Mouse (Mus musculus) gastrocnemius, postnatal 4 days (tissue): ENCODE data around the gene Pax8. TPM values are rescaled to one million over a fixed set of nuclear protein-coding genes. Genes with fewer than 3 reads are reported as not detected.
A peak's percentile ranks its signal among the peaks of the same experiment; 100 is the strongest.

Source experiments
- DNase-seq, 2 experiments: peaks; one replicate each; pipeline ENCODE4 v3.0.0; 2021 to 2022; ENCODE audit warnings: low spot score in 2 of 2, mixed read lengths in 2 of 2
- total RNA-seq, 2 experiments: library from RNA; stranded (reverse); gene quantifications; 2 replicates each; pipeline ENCODE4 v1.2.3; 2021

Gene Pax8
- total RNA-seq, 2 experiments from 2014 or later: not detected

DNA sequence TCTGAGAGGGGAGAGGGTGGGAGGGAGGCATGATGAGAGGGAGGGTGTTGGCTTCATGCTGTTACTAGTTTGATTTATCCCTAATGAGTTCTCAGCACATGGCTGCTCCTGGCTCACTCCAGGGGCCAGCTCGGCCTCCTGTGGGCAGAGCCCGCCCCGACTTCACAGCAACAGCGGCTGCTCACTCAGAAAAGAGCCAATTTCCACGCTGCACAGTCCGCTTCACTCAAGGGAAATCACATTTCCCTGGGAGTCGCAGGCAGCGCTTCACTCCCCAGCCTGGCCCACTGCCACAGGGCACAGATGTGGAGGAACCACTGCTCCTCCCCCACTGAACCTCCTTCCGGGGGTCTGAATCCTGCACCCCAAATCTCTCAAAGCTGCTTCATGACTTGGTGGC, 58.7 kb downstream of the Pax8 start:
- peak in 1 of 2 experiments; percentile 22 for DNase-seq

DNA sequence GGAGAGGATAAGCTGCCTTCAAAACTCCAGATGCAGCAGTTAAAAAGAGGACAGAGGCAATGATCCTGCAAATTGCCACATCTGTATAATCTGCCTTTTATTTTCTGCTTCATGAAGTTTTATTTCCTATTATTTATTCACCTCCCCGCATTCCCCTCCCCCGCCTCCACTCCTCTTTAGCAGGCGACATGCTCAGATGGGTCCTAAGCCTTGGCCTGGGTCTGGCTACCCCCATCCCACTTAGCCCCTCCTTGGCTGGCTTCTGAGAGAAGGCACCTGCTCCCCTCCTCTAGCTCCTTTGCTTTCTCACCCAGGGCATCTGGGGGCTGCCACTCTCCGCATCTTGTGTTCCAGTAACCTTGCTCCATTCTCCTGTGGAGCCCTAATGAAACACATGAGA, 61.7 kb downstream of the Pax8 start:
- no peak for DNase-seq

DNA sequence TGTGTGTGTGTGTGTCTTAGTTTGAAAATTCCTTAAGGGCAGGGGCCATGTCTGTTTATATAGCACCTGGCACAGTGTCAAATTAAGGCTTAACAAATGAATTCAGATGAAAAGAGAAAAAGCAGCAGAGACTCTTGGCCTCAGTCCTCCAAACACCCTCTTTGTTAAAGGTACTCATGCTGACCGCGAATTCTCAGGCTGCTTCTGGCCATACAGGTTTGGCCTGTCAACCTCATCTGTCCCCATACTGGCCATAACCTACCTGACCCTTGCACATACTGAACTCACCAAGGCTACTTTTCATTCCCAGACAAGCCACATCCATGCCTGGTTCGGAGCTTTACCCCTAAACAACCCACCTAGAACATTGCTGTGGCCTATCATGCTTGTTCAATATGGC, 62.2 kb downstream of the Pax8 start:
- DNase-seq: no peak

DNA sequence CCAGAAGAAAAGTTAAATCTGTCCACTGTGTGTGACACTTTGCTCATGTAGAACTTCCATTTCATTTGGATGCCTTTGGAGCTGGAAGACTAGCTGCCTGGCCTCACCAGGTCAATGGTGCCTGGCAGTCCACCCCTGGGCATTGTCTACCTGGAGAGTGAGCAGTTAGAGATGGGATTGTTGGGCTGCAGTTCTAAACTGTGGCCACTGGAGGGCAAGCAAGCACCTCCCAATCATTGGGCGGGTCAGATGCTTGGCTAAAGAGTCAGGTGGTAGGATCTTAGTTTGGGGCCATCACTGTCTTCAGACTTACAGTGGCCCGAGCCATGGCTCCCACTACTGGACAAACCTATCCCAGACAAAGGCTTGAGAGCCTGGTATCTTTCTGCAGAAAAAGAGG, 66.2 kb downstream of the Pax8 start:
- DNase-seq: peak; percentile 33 to 46

DNA sequence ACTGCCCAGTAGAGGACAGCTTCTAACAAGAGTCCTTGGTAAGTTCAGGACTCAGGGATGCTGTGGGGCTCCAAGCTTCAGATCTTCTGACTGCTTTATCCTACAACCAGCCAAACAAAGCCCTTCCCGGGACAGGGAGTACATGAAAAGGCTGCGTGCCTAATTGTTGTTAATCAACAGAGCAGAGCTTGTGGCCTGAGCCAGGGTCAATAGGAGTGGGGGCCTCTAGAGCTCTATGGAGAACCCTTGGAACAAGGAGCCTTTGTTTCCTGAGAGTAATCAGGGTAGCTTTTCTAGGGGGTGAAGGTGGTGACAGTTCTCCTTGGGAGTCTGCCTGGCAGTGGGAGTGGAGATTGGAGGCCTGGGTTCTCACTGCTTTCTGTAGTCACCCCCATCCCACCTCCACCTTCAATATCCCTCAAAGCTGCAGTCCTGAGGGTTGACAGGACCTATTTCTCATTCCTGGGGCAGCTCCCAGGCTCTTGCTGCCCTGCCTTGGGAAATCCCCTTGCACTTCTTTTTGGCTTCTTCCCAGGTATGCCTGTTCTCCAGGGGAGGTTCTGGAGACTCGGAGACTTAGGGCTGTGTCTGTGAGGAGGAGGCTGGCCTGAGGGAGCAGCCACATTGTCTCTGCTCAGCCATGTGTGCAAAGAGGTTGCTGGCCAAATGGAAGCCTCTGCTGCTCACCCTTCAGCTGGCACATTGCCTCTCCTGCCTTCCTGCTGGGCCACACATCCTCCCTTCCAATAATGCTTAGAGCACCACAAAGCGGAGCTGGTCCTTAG, 67.5 kb downstream of the Pax8 start:
- DNase-seq: no peak

DNA sequence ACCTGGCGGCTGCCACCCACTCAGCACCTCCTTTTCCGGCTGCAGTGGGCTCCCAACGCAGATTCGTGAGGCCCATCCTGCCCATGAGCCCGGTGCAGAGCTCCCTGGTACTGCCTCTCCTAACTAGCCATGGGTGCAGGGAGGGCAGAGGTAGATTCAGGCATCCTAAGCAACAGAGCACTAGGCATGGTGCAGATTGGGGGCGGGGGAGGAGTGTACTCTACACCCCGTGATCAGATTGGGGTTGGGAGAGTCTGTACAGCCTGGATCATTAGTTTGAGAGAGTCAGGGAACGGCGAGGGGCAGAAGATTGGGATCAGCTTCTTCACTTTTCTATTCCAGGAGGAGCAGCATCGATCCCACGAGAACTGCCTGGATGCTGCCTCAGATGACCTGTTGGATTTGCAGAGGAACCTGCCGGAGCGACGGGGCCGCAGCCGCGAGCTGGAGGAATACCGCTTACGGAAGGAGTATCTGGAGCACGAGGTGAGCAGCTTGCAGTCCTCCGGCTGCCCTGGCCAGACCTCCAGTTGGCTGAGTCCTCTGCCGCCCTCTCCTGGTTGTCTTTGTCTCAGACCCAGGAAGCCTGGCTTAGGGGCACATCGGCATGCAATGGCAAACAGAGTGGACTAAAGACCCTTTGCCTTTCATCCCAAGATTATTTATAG, 69.9 kb downstream of the Pax8 start:
- peak; percentile 44 to 78 for DNase-seq

DNA sequence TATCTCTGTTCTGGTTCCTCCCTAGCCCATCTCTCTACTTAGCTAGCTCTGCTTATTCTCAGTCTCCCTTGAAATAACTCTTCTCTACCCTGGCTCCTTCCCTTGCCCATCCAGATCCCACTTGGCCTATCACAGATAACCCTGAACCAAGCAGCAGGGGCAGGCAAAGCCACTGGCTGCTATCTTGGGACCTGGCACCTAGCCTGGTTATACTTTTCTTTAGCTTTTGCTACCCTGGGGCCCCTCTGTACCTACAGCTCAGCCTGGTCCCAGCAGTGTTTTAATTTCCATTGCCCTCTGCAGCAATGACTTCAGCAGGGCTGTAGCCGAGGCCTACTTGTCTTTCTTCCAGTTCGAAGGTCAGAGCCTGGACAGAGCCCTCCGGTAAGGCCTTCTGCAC, 74.7 kb downstream of the Pax8 start:
- DNase-seq: no peak

DNA sequence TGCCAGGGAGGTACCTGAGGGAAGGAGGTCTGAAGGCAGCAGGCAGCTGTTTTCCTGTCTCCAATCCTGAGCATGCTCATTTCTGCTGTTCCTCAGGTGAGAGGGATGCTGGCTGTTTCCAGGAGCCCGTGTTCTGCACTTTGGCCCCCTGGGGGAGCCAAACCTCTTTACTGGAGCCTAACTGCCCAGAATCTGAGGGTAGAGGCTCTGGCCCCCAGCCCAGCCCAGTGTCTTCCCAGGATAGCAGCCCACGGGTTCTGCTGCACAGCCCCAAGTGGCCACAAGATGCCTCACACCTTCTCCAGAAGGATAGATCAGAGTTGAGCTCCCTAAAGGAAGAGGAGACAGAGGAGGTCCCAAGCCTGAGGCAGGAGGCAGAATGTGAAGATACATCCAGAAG, 78.3 kb downstream of the Pax8 start:
- no peak for DNase-seq

DNA sequence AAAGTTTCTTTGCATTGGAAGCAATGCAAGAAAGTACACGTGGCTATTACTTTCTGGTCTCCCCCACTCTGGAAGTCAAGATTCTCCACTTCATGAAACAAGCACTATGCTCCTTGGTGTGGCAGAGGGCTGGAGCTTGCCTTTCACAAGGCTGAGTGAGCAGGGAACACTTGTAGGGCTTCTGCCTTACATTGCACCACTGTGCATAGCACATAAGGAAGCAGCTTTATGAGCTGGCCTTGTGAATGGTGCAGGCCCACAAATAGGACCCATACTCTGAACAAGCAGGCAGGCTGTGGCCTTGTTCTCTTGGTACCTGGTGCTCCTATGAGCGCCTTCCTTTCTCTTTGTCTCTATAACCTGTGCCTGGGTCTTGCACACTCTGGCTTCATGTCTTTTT, 82.1 kb downstream of the Pax8 start:
- peak in 1 of 2 experiments; percentile 1 for DNase-seq

DNA sequence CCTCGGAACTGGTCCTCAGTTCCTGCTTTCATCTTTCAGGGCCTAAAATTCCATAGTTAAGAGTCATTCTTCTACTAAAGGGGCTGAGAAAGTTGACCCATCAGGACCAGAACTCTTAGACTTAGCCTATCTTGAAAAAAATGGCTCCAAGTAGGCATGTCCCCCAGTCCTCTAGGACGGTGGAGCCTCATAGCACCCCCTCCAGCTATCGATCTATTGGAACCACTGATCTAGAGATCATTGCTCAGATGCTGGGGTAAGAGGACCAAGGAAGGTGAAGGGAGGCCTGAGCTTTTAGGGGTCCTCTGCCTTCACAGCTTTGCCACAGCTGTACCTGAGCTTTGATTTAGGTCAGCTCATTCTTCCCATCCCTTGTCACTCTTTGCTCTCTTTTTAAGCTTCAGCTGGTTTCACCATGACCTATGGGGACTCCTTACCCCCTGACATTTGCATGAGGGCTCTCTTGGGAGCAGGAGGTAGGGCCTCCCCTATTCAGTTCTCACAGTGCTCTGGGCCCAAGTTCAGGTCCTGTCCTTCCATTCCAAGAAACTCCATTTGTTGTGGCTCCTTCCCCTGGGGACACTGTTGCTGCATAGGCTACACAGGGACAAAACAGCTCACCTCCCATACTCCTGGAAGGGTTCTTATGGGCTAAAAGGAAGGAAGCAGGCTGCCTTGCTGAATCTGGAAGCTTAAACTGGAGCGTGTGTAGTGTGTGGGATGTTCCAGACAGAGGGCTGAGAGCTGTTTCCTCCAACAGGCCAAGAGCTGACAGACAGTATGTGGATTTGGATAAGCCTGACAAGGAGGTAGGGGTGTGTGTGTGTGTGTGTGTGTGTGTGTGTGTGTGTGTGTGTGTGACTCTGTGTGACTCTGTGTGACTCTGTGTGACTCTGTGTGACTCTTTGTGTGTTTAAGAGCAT, 87.8 kb downstream of the Pax8 start:
- peak in 1 of 2 experiments; percentile 2 for DNase-seq

DNA sequence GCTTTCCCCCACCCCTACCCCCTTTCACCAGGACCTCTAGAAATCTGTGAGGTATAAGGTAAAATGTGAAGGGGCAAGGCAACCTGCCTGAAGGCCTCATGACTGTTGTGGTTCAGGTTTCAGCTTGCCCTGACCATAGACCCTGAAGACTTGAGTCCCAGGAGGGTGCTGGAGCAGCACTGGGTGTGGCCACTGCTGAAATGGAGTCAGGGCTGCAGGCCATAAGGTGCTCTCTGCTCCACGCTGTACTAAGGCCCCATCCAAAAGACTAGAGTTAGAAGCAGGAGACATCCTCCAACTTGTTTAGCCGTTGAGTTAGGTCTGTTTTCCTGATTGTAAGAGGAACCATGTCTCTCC, 88.5 kb downstream of the Pax8 start:
- no peak for DNase-seq

DNA sequence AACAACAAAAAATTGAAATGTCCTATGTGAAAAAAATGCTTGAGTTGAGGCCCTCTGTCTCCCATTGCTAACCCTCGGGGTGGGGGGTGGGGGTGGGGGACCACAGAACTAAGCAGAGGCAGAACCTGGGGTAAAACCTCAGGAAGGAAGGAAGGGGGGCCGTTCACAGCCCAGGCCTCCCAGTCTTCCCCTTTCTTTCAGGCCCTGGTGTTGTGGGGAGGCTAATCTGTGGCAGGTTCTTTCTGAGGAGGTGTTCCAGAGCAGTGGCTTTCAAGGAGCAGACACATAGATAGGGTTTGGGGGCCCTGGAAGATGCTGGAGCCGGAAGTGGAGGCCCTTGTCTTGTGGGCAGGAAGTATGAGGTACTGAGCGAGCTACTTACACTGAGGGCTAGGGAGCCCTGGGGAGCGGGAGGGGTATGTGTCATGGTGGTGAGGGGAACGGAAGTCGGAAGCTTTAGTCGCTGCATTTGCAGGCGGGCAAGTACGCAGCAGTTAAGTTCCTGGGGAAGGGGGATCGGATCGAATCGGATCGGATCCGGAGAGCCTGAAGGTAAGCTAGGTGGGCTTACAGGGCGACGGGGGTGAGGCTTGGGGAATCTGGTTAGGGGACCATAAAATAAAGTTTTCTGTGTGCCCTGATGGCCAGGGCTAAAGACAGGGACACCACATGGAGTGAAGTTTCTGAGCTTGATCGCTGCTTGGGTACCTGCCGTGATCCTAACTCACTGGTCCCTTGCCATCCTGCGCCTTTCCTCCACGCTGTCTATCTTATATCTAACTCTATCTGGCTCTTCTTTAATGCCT, 89.0 kb downstream of the Pax8 start:
- DNase-seq: peak in 1 of 2 experiments; percentile 7

DNA sequence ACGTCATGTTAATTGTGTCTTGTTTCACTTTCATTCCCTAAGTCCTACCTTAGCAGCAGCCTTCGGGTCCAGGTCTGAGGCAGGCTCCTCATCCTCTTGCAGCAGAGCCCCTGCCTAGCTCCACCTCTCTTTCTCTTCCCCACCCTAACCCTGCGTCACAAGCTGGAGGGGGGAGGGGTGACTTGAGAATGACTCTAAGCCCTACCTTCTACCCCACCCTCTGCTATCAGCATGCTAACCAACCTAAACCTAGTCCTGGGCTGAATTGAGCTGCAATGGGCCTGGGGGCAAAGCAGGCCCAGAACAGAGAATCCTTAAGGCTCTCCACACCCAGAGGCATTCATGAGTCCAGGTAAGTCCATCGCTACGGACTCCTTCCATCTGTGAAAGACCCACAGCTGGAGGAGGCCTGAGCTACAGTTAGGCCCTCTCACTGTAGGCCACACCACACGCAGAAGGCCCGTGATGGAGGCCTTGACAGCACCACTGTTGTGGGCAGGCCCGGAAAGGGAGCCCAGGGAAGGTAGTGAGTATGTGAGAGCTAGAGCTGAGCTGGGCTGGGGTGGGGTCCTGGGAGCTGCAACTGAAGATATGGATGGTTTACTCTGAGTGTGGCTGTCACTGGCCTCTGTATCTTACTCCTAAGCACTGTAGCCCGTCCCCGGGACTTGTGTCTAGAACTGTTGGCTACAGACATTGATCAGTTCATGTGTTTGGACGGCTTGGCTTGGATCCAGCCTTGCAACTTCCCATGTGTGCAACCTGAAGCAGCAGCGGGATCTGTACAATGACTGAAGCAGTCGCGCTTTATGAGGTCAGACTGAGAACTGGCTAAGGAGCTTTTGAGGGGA, 90.1 kb downstream of the Pax8 start:
- peak in 1 of 2 experiments; percentile 6 for DNase-seq

DNA sequence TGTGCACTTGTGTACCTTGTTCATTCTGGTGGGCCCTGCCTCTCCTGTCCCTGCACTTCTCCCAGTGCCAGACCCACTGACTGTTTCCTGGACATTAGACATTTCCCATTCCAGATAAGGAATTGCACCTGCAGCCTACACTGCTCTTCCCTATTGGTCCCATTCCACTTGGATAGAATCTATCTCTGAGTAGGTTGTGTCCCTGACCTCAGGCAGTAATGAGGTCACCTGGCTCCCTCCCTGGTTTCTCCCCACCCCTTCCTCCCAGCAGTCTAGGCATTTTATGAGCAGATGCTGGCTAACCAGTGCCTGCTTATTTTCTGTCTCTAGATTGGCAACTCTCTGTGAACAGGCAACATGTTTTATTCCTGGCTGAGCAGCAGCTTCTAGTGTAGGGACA, 91.0 kb downstream of the Pax8 start:
- DNase-seq: peak in 1 of 2 experiments; percentile 4

DNA sequence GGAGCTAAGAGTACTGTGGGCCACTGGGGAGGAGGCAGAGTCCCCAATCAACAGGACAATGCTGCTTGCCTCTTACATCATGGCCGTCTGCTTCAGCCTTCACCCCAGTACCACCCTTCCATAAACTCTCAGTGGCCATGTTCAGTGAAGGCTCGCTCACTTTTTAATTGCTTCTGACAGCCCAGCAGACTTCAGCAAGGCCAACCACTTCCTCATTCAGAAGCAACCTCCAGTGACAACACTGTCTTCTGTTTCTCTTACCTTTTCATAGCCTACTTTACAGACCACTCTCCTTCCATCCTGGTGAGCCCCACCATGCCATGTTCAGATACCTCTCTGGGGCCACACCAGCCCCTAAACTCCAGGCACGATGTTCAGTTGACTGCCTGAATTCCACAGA, 91.8 kb downstream of the Pax8 start:
- peak in 1 of 2 experiments; percentile 3 for DNase-seq

DNA sequence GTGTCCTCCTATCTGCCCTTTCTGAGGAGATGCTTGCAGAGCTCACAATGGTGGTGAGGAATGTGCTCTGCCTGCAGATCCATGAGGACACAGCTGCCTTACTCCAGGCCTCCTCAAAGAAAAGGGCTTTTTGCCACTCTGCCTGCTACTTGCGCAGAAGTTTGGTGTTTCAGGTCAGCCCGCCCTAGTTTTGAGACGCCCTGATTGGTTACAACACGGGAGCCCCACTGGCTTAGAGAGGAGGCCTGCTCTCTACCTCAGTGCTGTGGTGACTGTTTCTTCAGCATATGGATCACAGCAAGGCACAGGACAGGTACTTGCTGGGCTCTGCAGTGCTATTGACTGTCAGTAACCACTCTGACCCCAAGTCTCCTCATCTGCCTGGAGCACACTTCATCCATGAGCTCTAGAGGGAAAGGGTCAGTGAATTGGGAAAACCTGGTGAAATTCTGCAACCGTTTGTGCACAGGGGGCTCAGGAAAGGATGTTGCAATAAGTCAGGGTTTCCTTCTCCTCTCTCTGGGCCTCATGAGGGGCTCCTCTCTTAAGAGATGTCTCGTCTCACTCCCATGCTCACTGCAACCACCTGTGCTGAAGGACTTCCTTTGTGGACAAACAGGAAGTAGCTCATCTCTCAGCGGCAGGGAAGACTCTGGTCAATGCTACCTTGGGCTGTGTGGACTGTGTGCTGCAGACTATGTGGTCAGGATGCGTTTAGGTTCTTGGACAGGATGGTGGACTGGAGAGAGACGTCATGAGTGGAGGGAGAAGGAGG, 92.8 kb downstream of the Pax8 start:
- peak in 1 of 2 experiments; percentile 3 for DNase-seq

DNA sequence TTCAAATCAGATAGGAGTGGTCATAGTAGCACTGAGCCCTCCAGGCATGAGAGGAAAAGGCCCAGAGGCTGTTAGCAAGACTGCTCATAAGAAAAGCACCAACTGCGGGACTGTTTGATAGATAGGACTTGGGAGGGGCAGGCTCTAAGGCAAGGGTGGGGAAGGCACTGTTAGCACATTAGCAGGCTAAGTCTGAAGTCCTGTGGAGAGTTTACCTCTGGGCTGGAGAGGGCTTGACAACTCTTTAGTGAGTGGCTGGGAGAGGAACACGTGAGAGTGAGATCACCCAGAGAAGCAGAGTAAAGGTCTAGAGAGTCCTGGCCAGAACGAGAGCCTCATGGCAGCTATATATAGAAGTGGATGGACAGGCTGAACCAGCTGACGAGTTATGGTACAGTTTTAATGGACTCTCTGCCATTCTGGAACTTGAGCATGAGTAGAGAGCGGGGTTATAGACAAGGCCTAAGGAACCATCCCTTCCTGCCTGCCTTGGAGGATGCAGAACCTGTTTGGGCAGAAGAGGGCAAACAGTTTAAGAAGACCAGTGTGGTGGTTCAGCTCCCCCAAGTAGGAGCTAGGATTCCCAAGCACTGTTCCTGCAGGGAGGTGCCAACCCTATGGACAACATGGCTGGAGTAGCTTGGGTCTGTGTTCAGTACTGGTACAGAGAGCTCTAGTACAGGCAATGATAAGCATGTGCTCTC, 96.5 kb downstream of the Pax8 start:
- no peak for DNase-seq
